Mouse (Mus musculus): ENCODE results near the gene Ube2g2. TPM values are rescaled to one million over a fixed set of nuclear protein-coding genes. Genes with fewer than 3 reads are reported as not detected.

The Ube2g2 gene
- polyA plus RNA-seq, 1 experiment: 54.2 TPM

DNA sequence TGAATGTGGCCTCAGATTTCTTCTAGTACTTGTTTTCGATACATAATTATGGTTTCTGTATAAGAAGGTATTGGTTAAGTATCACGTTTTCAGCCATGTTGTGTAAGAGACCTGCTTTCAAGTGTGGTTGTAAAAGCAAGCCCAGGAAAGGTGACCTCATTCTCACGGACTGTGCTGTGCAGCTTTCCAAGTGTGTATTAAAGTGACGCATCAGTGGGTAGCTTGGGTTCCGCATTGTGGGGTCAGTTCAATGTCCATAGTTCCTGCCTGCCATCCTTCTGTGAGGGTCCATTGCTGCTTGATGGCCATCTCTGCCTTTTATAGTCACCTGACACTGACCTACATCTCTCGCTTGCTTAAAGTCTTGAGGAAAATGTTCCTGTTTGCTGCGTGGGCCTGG is 5.1 kb upstream of the Ube2g2 start:
- TF ChIP-seq POLR2A (IDR thresholded peaks at IDR 0.05; ENCODE audit: borderline replicate concordance, extremely low read depth, low read depth, low read length) (no peak), CTCF (IDR thresholded peaks at IDR 0.05; ENCODE audit: insufficient read depth, low read length) (no peak)
- WGBS: 94% methylated on average over 7 of the region's 7 CpGs
- no peak for DNase-seq
- H3K4me3 ChIP-seq (replicated peaks; ENCODE audit: extremely low read depth, low read depth, low read length): no peak overlapping the region
- peaks cover 15% of the 10 kb centered on the region for H3K4me1 ChIP-seq (ENCODE audit: control insufficient read depth, insufficient read depth, low read length)

DNA sequence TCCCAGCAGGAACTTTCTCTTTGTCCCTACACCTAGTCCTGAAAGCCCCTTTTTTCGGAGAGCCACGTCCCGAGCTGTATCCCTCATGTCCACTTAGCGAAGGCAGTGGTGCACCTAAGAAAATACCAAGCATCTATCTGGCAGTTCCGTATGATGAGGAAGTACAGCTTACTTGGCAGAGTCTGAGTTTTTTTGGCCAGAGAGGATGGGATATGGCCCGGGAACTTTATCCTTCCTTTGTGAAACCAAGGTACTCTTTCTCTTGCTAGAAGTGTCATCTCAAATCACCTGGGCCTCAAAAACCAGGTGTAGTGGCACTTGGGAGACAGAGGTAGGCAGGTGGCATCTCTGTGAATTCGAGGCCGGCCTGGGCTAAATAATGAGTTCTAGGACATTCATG is 529 bp upstream of the Ube2g2 start:
- Histone ChIP-seq H3K4me3 (replicated peaks; ENCODE audit: extremely low read depth, low read depth, low read length) (peak overlapping the region; percentile 72), H3K4me1 (ENCODE audit: control insufficient read depth, insufficient read depth, low read length) (peaks cover 28% of the 10 kb centered on the region)
- DNase-seq: no peak
- 63% methylated on average over 8 of the region's 8 CpGs for WGBS
- TF ChIP-seq CTCF (IDR thresholded peaks at IDR 0.05; ENCODE audit: insufficient read depth, low read length): no peak
- no peak for TF ChIP-seq POLR2A (IDR thresholded peaks at IDR 0.05; ENCODE audit: borderline replicate concordance, extremely low read depth, low read depth, low read length)

DNA sequence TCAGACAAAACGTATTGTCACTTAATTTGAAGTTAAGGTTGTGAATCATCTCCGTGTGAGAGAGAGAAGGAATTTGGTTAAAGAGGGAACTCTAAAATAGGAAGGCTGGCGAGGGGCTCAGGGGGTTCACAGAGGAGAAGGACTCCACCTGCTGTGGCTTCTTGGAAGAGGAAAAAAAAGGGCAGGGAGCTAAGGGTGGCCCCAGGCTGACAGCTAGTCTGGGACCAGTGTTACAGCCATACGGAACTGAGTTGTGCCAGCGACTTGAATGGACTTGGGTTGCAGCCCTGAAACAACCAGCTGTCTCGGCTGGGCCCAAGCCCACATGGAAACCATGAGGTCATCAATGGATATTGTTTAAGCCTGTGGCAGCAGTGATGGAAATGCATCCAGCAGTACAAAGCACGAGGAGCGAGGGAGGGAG is 1.0 kb downstream of the Ube2g2 start:
- no peak for DNase-seq
- 4% methylated on average over 8 of the region's 8 CpGs for WGBS
- Histone ChIP-seq H3K4me3 (replicated peaks; ENCODE audit: extremely low read depth, low read depth, low read length) (peak overlapping the region; percentile 53), H3K4me1 (ENCODE audit: control insufficient read depth, insufficient read depth, low read length) (peaks cover 31% of the 10 kb centered on the region)
- TF ChIP-seq CTCF (IDR thresholded peaks at IDR 0.05; ENCODE audit: insufficient read depth, low read length) (no peak), POLR2A (IDR thresholded peaks at IDR 0.05; ENCODE audit: borderline replicate concordance, extremely low read depth, low read depth, low read length) (no peak)

DNA sequence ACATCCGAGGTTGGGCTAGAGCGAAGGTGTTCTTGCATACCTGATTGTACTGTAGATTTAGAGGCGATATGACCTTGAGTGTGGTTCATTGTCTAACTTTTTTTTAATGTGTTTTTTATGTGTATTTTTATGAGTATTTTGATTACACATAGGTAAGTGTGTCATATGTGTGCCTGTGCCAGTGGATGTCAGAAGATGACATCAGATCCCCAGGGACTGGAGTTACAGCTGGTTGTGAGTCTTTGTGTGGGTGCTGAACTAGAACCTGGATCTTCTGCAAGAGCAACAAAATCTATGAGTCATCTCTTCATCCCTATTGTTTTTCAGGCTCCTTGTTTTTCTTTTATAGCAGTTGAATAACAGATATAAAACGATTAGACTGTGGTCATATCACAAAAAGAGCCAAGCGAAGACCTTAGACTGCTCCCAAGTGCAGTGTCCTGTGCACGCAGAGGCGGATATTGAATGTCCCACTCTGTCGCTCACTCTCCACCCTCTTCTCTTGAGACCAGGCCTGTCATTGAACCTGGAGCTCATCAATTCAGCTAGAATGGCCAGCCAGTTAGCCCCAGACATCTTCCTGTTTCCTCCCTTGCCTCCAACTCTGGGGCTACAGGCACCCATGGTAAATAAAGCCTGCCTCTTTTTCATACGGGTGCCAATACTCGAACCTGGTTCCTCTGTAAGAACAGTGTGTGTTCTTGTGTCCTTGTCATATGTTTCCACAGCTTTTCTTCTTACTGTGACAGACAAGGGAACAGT is 1.7 kb downstream of the Ube2g2 start:
- TF ChIP-seq CTCF (IDR thresholded peaks at IDR 0.05; ENCODE audit: insufficient read depth, low read length) (no peak), POLR2A (IDR thresholded peaks at IDR 0.05; ENCODE audit: borderline replicate concordance, extremely low read depth, low read depth, low read length) (no peak)
- 61% methylated on average over 10 of the region's 10 CpGs for WGBS
- no peak for DNase-seq
- Histone ChIP-seq H3K4me1 (ENCODE audit: control insufficient read depth, insufficient read depth, low read length) (peaks cover 31% of the 10 kb centered on the region), H3K4me3 (replicated peaks; ENCODE audit: extremely low read depth, low read depth, low read length) (no peak overlapping the region)

DNA sequence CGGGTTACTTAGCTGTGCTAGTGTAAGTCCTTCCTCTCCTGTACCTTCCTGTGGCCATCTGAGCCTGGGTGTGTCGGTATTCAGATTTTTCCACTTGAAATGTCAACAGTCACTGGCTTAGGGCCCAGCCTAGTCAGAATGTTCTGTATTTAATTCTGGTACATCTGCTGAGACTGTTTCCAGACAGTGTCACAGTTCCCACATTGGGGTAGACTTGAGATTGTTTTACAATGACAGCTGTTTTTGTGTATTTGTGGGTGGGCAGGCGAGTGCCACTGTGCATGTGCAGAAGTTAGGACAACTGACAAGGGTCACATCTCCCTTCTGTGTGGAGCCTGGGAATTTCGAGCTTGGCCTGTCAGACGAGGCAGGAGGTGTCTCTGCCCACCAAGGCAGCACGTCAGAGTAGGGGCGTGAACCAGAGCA is 2.5 kb downstream of the Ube2g2 start:
- H3K4me3 ChIP-seq (replicated peaks; ENCODE audit: extremely low read depth, low read depth, low read length): peak overlapping the region; percentile 8
- TF ChIP-seq CTCF (IDR thresholded peaks at IDR 0.05; ENCODE audit: insufficient read depth, low read length): no peak
- no peak for TF ChIP-seq POLR2A (IDR thresholded peaks at IDR 0.05; ENCODE audit: borderline replicate concordance, extremely low read depth, low read depth, low read length)
- DNase-seq: peak; percentile 55
- H3K4me1 ChIP-seq (ENCODE audit: control insufficient read depth, insufficient read depth, low read length): peaks cover 31% of the 10 kb centered on the region
- WGBS: 27% methylated on average over 7 of the region's 7 CpGs

DNA sequence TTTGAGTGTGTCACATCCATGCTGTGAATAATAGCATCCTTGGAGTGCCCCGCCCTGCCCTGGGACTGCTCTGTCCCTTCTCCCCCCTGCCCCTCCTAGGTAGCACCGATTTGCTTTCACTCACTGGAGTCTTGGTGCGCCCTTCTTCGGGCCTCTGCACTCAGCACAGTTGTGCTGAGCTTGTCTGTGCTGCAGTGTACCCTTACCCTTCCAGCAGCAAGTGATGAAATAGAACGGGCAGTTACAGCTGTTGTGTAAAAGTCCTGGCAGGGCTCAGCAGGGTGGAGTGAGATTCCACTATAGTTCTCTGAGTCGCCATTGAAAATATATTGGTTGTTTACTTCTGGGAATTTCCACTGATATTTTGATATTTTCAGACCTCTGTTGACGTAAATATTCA is 4.0 kb downstream of the Ube2g2 start:
- H3K4me1 ChIP-seq (ENCODE audit: control insufficient read depth, insufficient read depth, low read length): peaks cover 31% of the 10 kb centered on the region
- DNase-seq: no peak
- H3K4me3 ChIP-seq (replicated peaks; ENCODE audit: extremely low read depth, low read depth, low read length): no peak overlapping the region
- WGBS: 41% methylated on average over 7 of the region's 7 CpGs
- TF ChIP-seq POLR2A (IDR thresholded peaks at IDR 0.05; ENCODE audit: borderline replicate concordance, extremely low read depth, low read depth, low read length) (no peak), CTCF (IDR thresholded peaks at IDR 0.05; ENCODE audit: insufficient read depth, low read length) (no peak)

DNA sequence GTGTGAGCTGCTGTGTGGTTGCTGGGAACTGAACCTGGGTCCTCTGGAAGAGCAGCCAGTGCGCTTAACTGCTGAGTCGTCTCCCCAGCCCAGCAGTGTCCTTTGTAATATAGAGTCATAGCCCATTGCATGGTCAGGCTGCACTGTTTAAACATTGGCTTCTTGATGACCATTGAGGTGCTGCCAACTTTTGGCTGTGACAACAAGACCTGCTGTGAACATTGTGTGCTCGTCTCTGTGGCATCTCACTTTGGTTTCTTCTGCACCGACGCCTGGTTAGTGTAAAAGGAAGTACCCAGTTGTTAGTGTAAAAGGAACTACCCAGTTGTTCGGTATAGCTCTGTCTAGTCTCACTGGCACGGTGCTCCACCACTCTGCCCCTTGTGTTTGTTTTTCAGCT is 4.5 kb downstream of the Ube2g2 start:
- H3K4me3 ChIP-seq (replicated peaks; ENCODE audit: extremely low read depth, low read depth, low read length): no peak overlapping the region
- DNase-seq: no peak
- TF ChIP-seq POLR2A (IDR thresholded peaks at IDR 0.05; ENCODE audit: borderline replicate concordance, extremely low read depth, low read depth, low read length) (no peak), CTCF (IDR thresholded peaks at IDR 0.05; ENCODE audit: insufficient read depth, low read length) (no peak)
- peaks cover 29% of the 10 kb centered on the region for H3K4me1 ChIP-seq (ENCODE audit: control insufficient read depth, insufficient read depth, low read length)
- 18% methylated on average over 7 of the region's 7 CpGs for WGBS

DNA sequence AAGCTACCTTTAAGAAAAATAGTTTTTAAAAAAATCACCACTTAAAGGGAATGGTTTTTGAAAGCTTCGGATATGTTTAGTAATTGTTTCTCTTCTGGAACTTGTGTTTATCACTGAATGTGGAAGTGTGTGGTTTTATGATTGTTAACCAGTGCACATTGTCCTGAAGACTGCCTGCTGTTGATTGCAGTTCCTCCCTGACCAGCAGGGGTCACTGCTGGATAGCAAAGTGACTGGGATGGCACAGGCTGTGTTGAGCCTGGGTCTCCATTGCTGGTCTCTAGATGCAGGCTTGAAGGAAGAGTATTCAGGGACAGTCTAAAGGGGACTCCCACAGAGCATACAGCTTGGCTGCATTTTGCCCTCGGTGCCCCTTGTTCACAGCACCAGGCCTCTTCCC is 5.4 kb downstream of the Ube2g2 start:
- Histone ChIP-seq H3K4me3 (replicated peaks; ENCODE audit: extremely low read depth, low read depth, low read length) (no peak overlapping the region), H3K4me1 (ENCODE audit: control insufficient read depth, insufficient read depth, low read length) (peaks cover 28% of the 10 kb centered on the region)
- DNase-seq: peak; percentile 75
- TF ChIP-seq POLR2A (IDR thresholded peaks at IDR 0.05; ENCODE audit: borderline replicate concordance, extremely low read depth, low read depth, low read length) (no peak), CTCF (IDR thresholded peaks at IDR 0.05; ENCODE audit: insufficient read depth, low read length) (peak; percentile 100)
- WGBS: 28% methylated on average over 2 of the region's 2 CpGs

DNA sequence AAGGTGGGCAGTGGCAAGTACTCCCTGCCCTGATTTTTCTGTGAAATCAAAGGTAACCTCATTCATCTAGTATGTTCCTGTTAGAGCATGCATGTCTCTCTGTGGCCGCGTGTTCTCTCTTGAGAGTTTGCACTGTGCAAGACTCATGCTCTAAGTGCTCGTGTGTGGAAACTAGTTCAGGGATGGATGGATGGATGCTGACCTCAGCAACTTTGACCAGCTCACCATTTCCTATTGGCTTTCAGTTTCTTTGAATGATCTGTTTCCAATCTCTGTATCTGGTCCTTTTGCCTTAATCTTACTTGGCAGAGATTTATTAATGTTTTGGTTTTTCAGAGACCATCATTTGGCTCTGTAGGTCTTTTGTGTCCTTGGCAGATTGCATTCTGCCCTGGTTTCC is 7.1 kb downstream of the Ube2g2 start:
- TF ChIP-seq CTCF (IDR thresholded peaks at IDR 0.05; ENCODE audit: insufficient read depth, low read length) (no peak), POLR2A (IDR thresholded peaks at IDR 0.05; ENCODE audit: borderline replicate concordance, extremely low read depth, low read depth, low read length) (no peak)
- DNase-seq: no peak
- 71% methylated on average over 3 of the region's 3 CpGs for WGBS
- Histone ChIP-seq H3K4me3 (replicated peaks; ENCODE audit: extremely low read depth, low read depth, low read length) (no peak overlapping the region), H3K4me1 (ENCODE audit: control insufficient read depth, insufficient read depth, low read length) (peaks cover 22% of the 10 kb centered on the region)

DNA sequence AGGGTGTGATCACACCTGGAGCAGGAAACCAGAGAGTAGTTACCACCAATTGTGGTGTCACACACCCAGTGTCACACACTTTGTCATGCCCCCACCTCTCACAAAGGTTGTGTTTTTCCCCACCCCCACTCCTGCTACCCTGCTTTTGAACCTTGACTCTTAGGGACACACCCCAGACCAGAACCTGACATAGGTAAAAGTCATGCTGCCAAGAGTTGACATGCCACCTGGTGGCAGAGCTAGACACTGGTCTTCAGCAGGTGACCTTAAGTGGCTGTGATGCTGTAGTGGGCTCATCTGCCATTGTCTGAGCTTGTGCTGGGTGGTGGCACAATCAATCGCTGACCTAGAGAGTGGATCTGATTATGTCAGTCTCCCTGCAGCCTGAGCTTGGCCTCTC is 7.9 kb downstream of the Ube2g2 start:
- no peak overlapping the region for H3K4me3 ChIP-seq (replicated peaks; ENCODE audit: extremely low read depth, low read depth, low read length)
- WGBS: 69% methylated on average over 1 of the region's 1 CpGs
- 0 out of 2 replicates have a peak, but pooled peaks have one; percentile 22 for TF ChIP-seq CTCF (IDR thresholded peaks at IDR 0.05; ENCODE audit: insufficient read depth, low read length)
- no peak for TF ChIP-seq POLR2A (IDR thresholded peaks at IDR 0.05; ENCODE audit: borderline replicate concordance, extremely low read depth, low read depth, low read length)
- H3K4me1 ChIP-seq (ENCODE audit: control insufficient read depth, insufficient read depth, low read length): peaks cover 18% of the 10 kb centered on the region
- no peak for DNase-seq
